Mouse (Mus musculus): ENCODE data around the gene Gm10282. TPM values are rescaled to one million over a fixed set of nuclear protein-coding genes. Genes with fewer than 3 reads are reported as not detected.

The Gm10282 gene
- polyA plus RNA-seq, 1 experiment from 2014 or later, result 19.2 TPM

GRCm38 (mm10) chr8:72271691-72272090, 33.4 kb downstream of the Gm10282 start:
- Histone ChIP-seq H3K4me2 (ENCODE audit: low read depth, low read length) (no peak overlapping the region), H3K4me1 (ENCODE audit: control insufficient read depth, insufficient read depth, low read length) (no peaks in the 10 kb centered on the region), H3K36me3 (ENCODE audit: control insufficient read depth, insufficient read depth, low read length) (no peaks in the 10 kb centered on the region), H3K27ac (ENCODE audit: low read length) (no peak overlapping the region), H3K27me3 (ENCODE audit: control insufficient read depth, insufficient read depth, low read length) (no peaks in the 10 kb centered on the region), H3K9ac (ENCODE audit: low read length) (no peak overlapping the region), H3K9me3 (replicated peaks; ENCODE audit: control insufficient read depth, low read length) (no peaks in the 10 kb centered on the region), H3K4me3 (replicated peaks; ENCODE audit: low read length) (no peak overlapping the region)
- ATAC-seq (ENCODE audit: insufficient read depth, low FRiP score), result no peak
- WGBS, result 60% methylated on average over 3 of the region's 3 CpGs

- 62% methylated on average over 11 of the region's 11 CpGs for WGBS
Measured at GRCm38 (mm10) chr8:72271051-72271660, 33.9 kb downstream of the Gm10282 start.

GRCm38 (mm10) chr8:72270606-72271005, 34.5 kb downstream of the Gm10282 start:
- 88% methylated on average over 12 of the region's 12 CpGs for WGBS
- no peak for ATAC-seq (ENCODE audit: insufficient read depth, low FRiP score)
- Histone ChIP-seq H3K36me3 (ENCODE audit: control insufficient read depth, insufficient read depth, low read length) (no peaks in the 10 kb centered on the region), H3K9me3 (replicated peaks; ENCODE audit: control insufficient read depth, low read length) (no peaks in the 10 kb centered on the region), H3K27me3 (ENCODE audit: control insufficient read depth, insufficient read depth, low read length) (no peaks in the 10 kb centered on the region), H3K4me1 (ENCODE audit: control insufficient read depth, insufficient read depth, low read length) (no peaks in the 10 kb centered on the region), H3K27ac (ENCODE audit: low read length) (no peak overlapping the region), H3K9ac (ENCODE audit: low read length) (no peak overlapping the region), H3K4me3 (replicated peaks; ENCODE audit: low read length) (no peak overlapping the region), H3K4me2 (ENCODE audit: low read depth, low read length) (no peak overlapping the region)

More at GRCm38 (mm10) chr8:72271051-72271660, 33.9 kb downstream of the Gm10282 start:
- Histone ChIP-seq H3K9me3 (replicated peaks; ENCODE audit: control insufficient read depth, low read length) (no peaks in the 10 kb centered on the region), H3K27me3 (ENCODE audit: control insufficient read depth, insufficient read depth, low read length) (no peaks in the 10 kb centered on the region), H3K27ac (ENCODE audit: low read length) (no peak overlapping the region), H3K9ac (ENCODE audit: low read length) (no peak overlapping the region), H3K36me3 (ENCODE audit: control insufficient read depth, insufficient read depth, low read length) (no peaks in the 10 kb centered on the region), H3K4me1 (ENCODE audit: control insufficient read depth, insufficient read depth, low read length) (no peaks in the 10 kb centered on the region), H3K4me3 (replicated peaks; ENCODE audit: low read length) (no peak overlapping the region), H3K4me2 (ENCODE audit: low read depth, low read length) (no peak overlapping the region)
- ATAC-seq (ENCODE audit: insufficient read depth, low FRiP score), result no peak

DNA sequence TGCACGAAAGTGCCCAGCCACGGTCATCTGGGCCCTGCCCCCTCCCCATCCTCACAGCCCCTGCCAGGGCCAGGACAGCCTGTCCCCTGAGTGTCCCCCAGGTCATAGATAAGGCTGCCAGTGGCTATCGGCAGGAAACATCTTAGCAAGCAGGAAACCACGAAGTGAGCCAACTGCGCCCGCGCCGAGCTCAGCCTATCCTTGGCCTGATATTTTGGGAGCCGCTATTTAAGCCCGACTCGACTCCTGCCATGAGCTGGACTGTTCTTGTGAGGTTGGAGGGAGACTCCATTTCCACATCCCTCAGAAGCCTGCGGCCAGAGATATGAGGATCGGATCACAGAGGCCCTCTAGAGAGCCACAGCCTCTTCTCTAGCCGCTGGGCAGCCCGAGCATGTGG, 36.7 kb downstream of the Gm10282 start:
- H3K36me3 ChIP-seq (ENCODE audit: control insufficient read depth, insufficient read depth, low read length), result no peaks in the 10 kb centered on the region
- no peaks in the 10 kb centered on the region for H3K4me1 ChIP-seq (ENCODE audit: control insufficient read depth, insufficient read depth, low read length)
- peak; percentile 42 for ATAC-seq (ENCODE audit: insufficient read depth, low FRiP score)

DNA sequence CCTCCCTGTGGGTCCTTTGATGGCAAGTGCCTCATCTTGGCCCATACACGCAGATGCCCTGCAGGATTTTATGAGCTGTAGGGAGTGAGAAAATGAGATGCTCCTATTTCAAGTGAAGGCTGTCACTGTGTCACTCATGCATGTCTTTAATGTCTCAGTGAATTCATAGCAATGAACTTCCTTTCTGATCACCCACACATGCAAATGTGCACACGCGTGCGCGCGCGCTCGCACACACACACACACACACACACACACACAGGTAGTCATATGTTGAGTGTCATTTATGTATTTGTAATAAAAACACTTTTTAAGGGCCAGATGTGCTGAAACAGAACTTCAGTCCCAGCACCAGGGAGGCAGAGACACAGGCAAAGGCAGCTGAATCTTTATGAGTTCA, 38.0 kb downstream of the Gm10282 start:
- no peak overlapping the region for H3K4me3 ChIP-seq (replicated peaks; ENCODE audit: low read length)
- H3K4me2 ChIP-seq (ENCODE audit: low read depth, low read length), result no peak overlapping the region
- no peak overlapping the region for H3K9ac ChIP-seq (ENCODE audit: low read length)
- no peaks in the 10 kb centered on the region for H3K36me3 ChIP-seq (ENCODE audit: control insufficient read depth, insufficient read depth, low read length)
- no peak overlapping the region for H3K27ac ChIP-seq (ENCODE audit: low read length)
- ATAC-seq (ENCODE audit: insufficient read depth, low FRiP score), result no peak
- 96% methylated on average over 8 of the region's 8 CpGs for WGBS
- H3K27me3 ChIP-seq (ENCODE audit: control insufficient read depth, insufficient read depth, low read length), result no peaks in the 10 kb centered on the region
- H3K4me1 ChIP-seq (ENCODE audit: control insufficient read depth, insufficient read depth, low read length), result no peaks in the 10 kb centered on the region
- no peaks in the 10 kb centered on the region for H3K9me3 ChIP-seq (replicated peaks; ENCODE audit: control insufficient read depth, low read length)

More for the DNA sequence above, 36.7 kb downstream of the Gm10282 start:
- 73% methylated on average over 15 of the region's 15 CpGs for WGBS
- no peaks in the 10 kb centered on the region for H3K9me3 ChIP-seq (replicated peaks; ENCODE audit: control insufficient read depth, low read length)
- peak overlapping the region; percentile 50 for H3K27ac ChIP-seq (ENCODE audit: low read length)
- H3K4me2 ChIP-seq (ENCODE audit: low read depth, low read length), result no peak overlapping the region
- no peaks in the 10 kb centered on the region for H3K27me3 ChIP-seq (ENCODE audit: control insufficient read depth, insufficient read depth, low read length)
- H3K9ac ChIP-seq (ENCODE audit: low read length), result no peak overlapping the region
- H3K4me3 ChIP-seq (replicated peaks; ENCODE audit: low read length), result no peak overlapping the region

- Histone ChIP-seq H3K27me3 (ENCODE audit: control insufficient read depth, insufficient read depth, low read length) (no peaks in the 10 kb centered on the region), H3K36me3 (ENCODE audit: control insufficient read depth, insufficient read depth, low read length) (no peaks in the 10 kb centered on the region), H3K9me3 (replicated peaks; ENCODE audit: control insufficient read depth, low read length) (no peaks in the 10 kb centered on the region), H3K27ac (ENCODE audit: low read length) (no peak overlapping the region), H3K9ac (ENCODE audit: low read length) (no peak overlapping the region), H3K4me1 (ENCODE audit: control insufficient read depth, insufficient read depth, low read length) (no peaks in the 10 kb centered on the region), H3K4me3 (replicated peaks; ENCODE audit: low read length) (no peak overlapping the region), H3K4me2 (ENCODE audit: low read depth, low read length) (no peak overlapping the region)
- ATAC-seq (ENCODE audit: insufficient read depth, low FRiP score), result no peak
Measured at GRCm38 (mm10) chr8:72266671-72267070, 38.4 kb downstream of the Gm10282 start.

DNA sequence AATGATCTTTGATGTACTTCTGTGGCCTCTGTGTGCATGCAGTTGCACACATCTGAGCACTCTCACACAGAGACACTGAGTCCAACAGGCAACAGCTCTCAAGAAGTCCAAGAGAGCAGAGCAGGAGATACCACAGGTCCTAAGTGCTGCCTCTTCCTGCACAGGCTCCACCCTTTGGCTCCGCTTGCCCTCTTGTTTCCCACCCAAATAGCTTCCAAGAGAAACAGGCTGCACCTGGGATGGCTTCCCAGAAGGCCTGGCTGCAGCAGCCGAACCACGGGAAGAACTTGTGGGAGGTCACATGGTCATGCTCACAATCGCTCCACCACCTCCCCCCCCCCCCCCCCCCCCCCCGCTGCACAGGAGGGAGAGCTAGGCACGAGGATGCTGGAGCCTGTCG, 39.7 kb downstream of the Gm10282 start:
- no peaks in the 10 kb centered on the region for H3K4me1 ChIP-seq (ENCODE audit: control insufficient read depth, insufficient read depth, low read length)
- no peak for ATAC-seq (ENCODE audit: insufficient read depth, low FRiP score)
- no peak overlapping the region for H3K4me2 ChIP-seq (ENCODE audit: low read depth, low read length)
- no peaks in the 10 kb centered on the region for H3K27me3 ChIP-seq (ENCODE audit: control insufficient read depth, insufficient read depth, low read length)
- no peak overlapping the region for H3K9ac ChIP-seq (ENCODE audit: low read length)
- 56% methylated on average over 5 of the region's 7 CpGs for WGBS
- H3K9me3 ChIP-seq (replicated peaks; ENCODE audit: control insufficient read depth, low read length), result no peaks in the 10 kb centered on the region
- no peak overlapping the region for H3K4me3 ChIP-seq (replicated peaks; ENCODE audit: low read length)
- H3K36me3 ChIP-seq (ENCODE audit: control insufficient read depth, insufficient read depth, low read length), result no peaks in the 10 kb centered on the region
- no peak overlapping the region for H3K27ac ChIP-seq (ENCODE audit: low read length)

DNA sequence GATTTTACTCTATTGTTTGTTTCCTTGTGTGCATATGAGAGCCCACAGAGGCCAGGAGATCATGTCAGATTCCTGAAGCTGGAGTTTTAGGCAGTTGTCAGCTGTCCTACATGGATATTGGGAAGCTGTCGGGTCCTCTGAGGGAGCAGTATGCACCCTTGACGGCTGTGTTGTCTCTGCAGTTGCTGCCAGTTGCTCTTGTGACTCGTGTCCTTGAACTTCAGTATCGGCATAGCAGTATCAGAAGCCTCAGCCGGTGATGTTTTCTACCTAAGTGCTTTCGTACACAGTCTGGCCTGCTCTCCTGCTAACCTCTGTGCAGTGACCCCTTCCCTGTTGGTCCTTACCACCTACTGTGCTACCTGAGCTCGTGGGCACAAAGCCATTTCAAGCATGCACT, 41.6 kb downstream of the Gm10282 start:
- Histone ChIP-seq H3K4me2 (ENCODE audit: low read depth, low read length) (no peak overlapping the region), H3K4me1 (ENCODE audit: control insufficient read depth, insufficient read depth, low read length) (no peaks in the 10 kb centered on the region), H3K9me3 (replicated peaks; ENCODE audit: control insufficient read depth, low read length) (no peaks in the 10 kb centered on the region), H3K27ac (ENCODE audit: low read length) (no peak overlapping the region), H3K36me3 (ENCODE audit: control insufficient read depth, insufficient read depth, low read length) (no peaks in the 10 kb centered on the region), H3K9ac (ENCODE audit: low read length) (no peak overlapping the region), H3K27me3 (ENCODE audit: control insufficient read depth, insufficient read depth, low read length) (no peaks in the 10 kb centered on the region), H3K4me3 (replicated peaks; ENCODE audit: low read length) (no peak overlapping the region)
- no peak for ATAC-seq (ENCODE audit: insufficient read depth, low FRiP score)
- WGBS, result 62% methylated on average over 7 of the region's 7 CpGs

- H3K4me3 ChIP-seq (replicated peaks; ENCODE audit: low read length), result no peak overlapping the region
- H3K27me3 ChIP-seq (ENCODE audit: control insufficient read depth, insufficient read depth, low read length), result no peaks in the 10 kb centered on the region
- H3K4me2 ChIP-seq (ENCODE audit: low read depth, low read length), result no peak overlapping the region
- H3K9ac ChIP-seq (ENCODE audit: low read length), result no peak overlapping the region
- WGBS, result 85% methylated on average over 2 of the region's 2 CpGs
- H3K9me3 ChIP-seq (replicated peaks; ENCODE audit: control insufficient read depth, low read length), result no peaks in the 10 kb centered on the region
- no peaks in the 10 kb centered on the region for H3K4me1 ChIP-seq (ENCODE audit: control insufficient read depth, insufficient read depth, low read length)
- H3K36me3 ChIP-seq (ENCODE audit: control insufficient read depth, insufficient read depth, low read length), result no peaks in the 10 kb centered on the region
- H3K27ac ChIP-seq (ENCODE audit: low read length), result no peak overlapping the region
- ATAC-seq (ENCODE audit: insufficient read depth, low FRiP score), result no peak
Measured at GRCm38 (mm10) chr8:72262756-72263155, 42.3 kb downstream of the Gm10282 start.

All from stomach, embryonic 16.5 days (tissue).